Mouse (Mus musculus): ENCODE measurements around the gene Syn2. TPM values are rescaled to one million over a fixed set of nuclear protein-coding genes. Genes with fewer than 3 reads are reported as not detected.

The Syn2 gene
- total and polyA plus RNA-seq, 3 experiments, result 0.59 to 1.6 (median 1.2) TPM

DNA sequence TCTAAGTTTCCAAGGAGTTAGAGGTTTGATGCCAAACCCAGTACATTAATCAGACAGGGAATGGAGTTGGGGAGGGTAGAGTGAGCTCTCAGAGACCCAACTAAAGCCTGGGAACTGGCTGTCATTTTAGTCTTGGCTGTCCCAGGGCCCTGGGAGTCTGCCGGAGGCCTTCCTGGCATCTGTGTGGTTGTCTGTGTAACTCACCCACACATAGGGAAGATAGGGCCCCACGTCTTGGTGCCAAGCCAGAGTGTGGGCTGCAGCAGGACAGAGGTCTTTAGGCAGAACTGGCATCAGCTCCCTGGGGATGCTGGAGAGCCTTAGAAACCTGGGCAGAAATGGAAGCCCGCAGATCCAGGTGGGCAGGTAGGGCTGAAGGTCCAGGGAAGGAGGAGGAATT, 107.2 kb downstream of the Syn2 start:
- H3K4me2 ChIP-seq (ENCODE audit: insufficient read depth, low read depth, poor library complexity, severe bottlenecking), result no peak overlapping the region
- in situ Hi-C loops (cut with MboI; ENCODE audit: low pct_ligation_motif_present, low pct_unique_long_range_greater_than_20kb, low sequenced_read_pairs) (no loop called here), dilution Hi-C loops (cut with MboI; ENCODE audit: extremely low pct_ligation_motif_present, extremely low pct_unique_long_range_greater_than_20kb, low sequenced_read_pairs) (no loop called here)
- no peak overlapping the region for H3K27ac ChIP-seq (ENCODE audit: insufficient read depth, low read depth)
- no peak overlapping the region for H3K4me3 ChIP-seq (replicated peaks in 1 of 3; ENCODE audit: low read depth in 2 of 3, low read length in 2 of 3, poor library complexity in 1 of 3)
- no peak for DNase-seq (ENCODE audit: extremely low read depth)
- no peaks in the 10 kb centered on the region for H3K4me1 ChIP-seq (ENCODE audit: control insufficient read depth in 1 of 2, insufficient read depth in 2 of 2)
- TF ChIP-seq MAX (IDR thresholded peaks at IDR 0.05; ENCODE audit: low read length) (no peak), MEF2A (IDR thresholded peaks at IDR 0.05; ENCODE audit: borderline replicate concordance, low read depth, low read length) (no peak), USF2 (conservative IDR thresholded peaks at IDR 0.05; ENCODE audit: low read depth, low read length) (no peak), ELF1 (IDR thresholded peaks at IDR 0.05; ENCODE audit: low read depth, low read length) (no peak), SMC3 (IDR thresholded peaks at IDR 0.05; ENCODE audit: low read depth, low read length) (no peak), SIN3A (IDR thresholded peaks at IDR 0.05; ENCODE audit: low read length) (no peak), ZMIZ1 (IDR thresholded peaks at IDR 0.05; ENCODE audit: low read depth, low read length) (no peak), HCFC1 (IDR thresholded peaks at IDR 0.05; ENCODE audit: low read depth, low read length) (no peak), MYC (IDR thresholded peaks at IDR 0.05; ENCODE audit: low read depth, low read length) (no peak), CTCF (conservative IDR thresholded peaks at IDR 0.05 in 1 of 2, IDR thresholded peaks at IDR 0.05 in 1 of 2; ENCODE audit: low read depth in 2 of 2, low read length in 2 of 2) (no peak)
- no peaks in the 10 kb centered on the region for H3K27me3 ChIP-seq (replicated peaks)
- no peaks in the 10 kb centered on the region for H3K79me2 ChIP-seq (replicated peaks; ENCODE audit: control insufficient read depth, extremely low read depth, insufficient read depth, poor library complexity, severe bottlenecking)
- H3K9ac ChIP-seq (ENCODE audit: insufficient read depth, low read depth), result no peak overlapping the region
- no peaks in the 10 kb centered on the region for H3K9me3 ChIP-seq (replicated peaks; ENCODE audit: low read length)
- H3K36me3 ChIP-seq (replicated peaks in 1 of 2; ENCODE audit: control insufficient read depth in 1 of 2, insufficient read depth in 1 of 2, low read length in 1 of 2), result peaks cover 0 to 7% of the 10 kb centered on the region in 2 experiments

DNA sequence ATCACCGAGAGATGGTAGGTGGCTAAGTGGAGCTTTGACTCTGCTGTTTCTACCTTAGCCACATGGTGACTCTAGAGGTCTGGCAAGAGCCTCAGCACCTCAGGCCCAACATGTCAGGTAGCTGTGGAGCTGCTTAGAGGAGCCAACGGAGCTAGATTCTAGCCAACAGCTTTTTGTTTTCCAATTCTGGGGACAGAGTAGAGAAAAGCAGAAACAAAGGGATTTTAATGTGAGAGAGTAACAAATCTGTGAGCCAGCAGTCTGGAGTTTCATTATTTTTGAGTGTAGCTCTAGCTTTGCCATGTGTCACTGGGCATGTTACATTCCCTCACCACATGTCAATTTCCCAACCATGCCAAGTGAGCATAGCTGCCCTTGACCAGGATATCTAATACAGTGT, 109.5 kb downstream of the Syn2 start:
- H3K27ac ChIP-seq (ENCODE audit: insufficient read depth, low read depth), result no peak overlapping the region
- H3K79me2 ChIP-seq (replicated peaks; ENCODE audit: control insufficient read depth, extremely low read depth, insufficient read depth, poor library complexity, severe bottlenecking), result no peaks in the 10 kb centered on the region
- no peaks in the 10 kb centered on the region for H3K9me3 ChIP-seq (replicated peaks; ENCODE audit: low read length)
- DNase-seq (ENCODE audit: extremely low read depth), result no peak
- H3K36me3 ChIP-seq (replicated peaks in 1 of 2; ENCODE audit: control insufficient read depth in 1 of 2, insufficient read depth in 1 of 2, low read length in 1 of 2), result peaks cover 0 to 7% of the 10 kb centered on the region in 2 experiments
- no peaks in the 10 kb centered on the region for H3K27me3 ChIP-seq (replicated peaks)
- dilution Hi-C loops (cut with MboI; ENCODE audit: extremely low pct_ligation_motif_present, extremely low pct_unique_long_range_greater_than_20kb, low sequenced_read_pairs) (no loop called here), in situ Hi-C loops (cut with MboI; ENCODE audit: low pct_ligation_motif_present, low pct_unique_long_range_greater_than_20kb, low sequenced_read_pairs) (no loop called here)
- no peaks in the 10 kb centered on the region for H3K4me1 ChIP-seq (ENCODE audit: control insufficient read depth in 1 of 2, insufficient read depth in 2 of 2)
- H3K9ac ChIP-seq (ENCODE audit: insufficient read depth, low read depth), result no peak overlapping the region
- no peak overlapping the region for H3K4me2 ChIP-seq (ENCODE audit: insufficient read depth, low read depth, poor library complexity, severe bottlenecking)
- TF ChIP-seq MEF2A (IDR thresholded peaks at IDR 0.05; ENCODE audit: borderline replicate concordance, low read depth, low read length) (no peak), BHLHE40 (IDR thresholded peaks at IDR 0.05; ENCODE audit: low read depth, low read length) (no peak), SMC3 (IDR thresholded peaks at IDR 0.05; ENCODE audit: low read depth, low read length) (peak; percentile 61), HCFC1 (IDR thresholded peaks at IDR 0.05; ENCODE audit: low read depth, low read length) (no peak), TCF12 (IDR thresholded peaks at IDR 0.05; ENCODE audit: low read depth, low read length) (no peak), IRF4 (IDR thresholded peaks at IDR 0.05; ENCODE audit: low read depth, low read length) (no peak), CTCF (conservative IDR thresholded peaks at IDR 0.05 in 1 of 2, IDR thresholded peaks at IDR 0.05 in 1 of 2; ENCODE audit: low read depth in 2 of 2, low read length in 2 of 2) (peak in 1 of 2 experiments; percentile 55; a peak in 2 of 4 replicates), RAD21 (IDR thresholded peaks at IDR 0.05; ENCODE audit: low read depth, low read length) (peak; percentile 55)
- H3K4me3 ChIP-seq (replicated peaks in 1 of 3; ENCODE audit: low read depth in 2 of 3, low read length in 2 of 3, poor library complexity in 1 of 3), result no peak overlapping the region
